Comparison of ENCODE assay signal across 26 mouse cellular contexts in genomic region chr4:40081035-40081434, GRCm38 (mm10).
A peak's percentile ranks its signal among the peaks of the same experiment; 100 is the strongest.
DNase-seq lines count a peak whose midpoint lies in the region; ATAC-seq and TF ChIP-seq lines count a peak whose summit lies in the region.
"Had no signal": no experiment of that assay in that cellular context is flagged by ENCODE, and none has a peak within 500 bp of the region (broad histone marks: within the 10 kb centered on the region; RNA-seq: fewer than 3 reads in every experiment).

No protein-coding gene starts in this region.

- WGBS in intestine, embryonic 14.5 days: 66% methylated on average over 3 of the region's 3 CpGs
- WGBS in intestine, embryonic 15.5 days: 56% methylated on average over 3 of the region's 3 CpGs
- WGBS in kidney, embryonic 15.5 days: 30% methylated on average over 3 of the region's 3 CpGs
- WGBS in kidney, postnatal 0 days: 38% methylated on average over 3 of the region's 3 CpGs

- no peak overlapping the region for H3K4me3 ChIP-seq in intestine, embryonic 14.5 days (ENCODE audit: low read depth, low read length)
- no peak overlapping the region for H3K4me3 ChIP-seq in intestine, embryonic 15.5 days (replicated peaks)
- H3K4me3 ChIP-seq in kidney, embryonic 15.5 days (replicated peaks): no peak overlapping the region
- H3K4me3 ChIP-seq in kidney, postnatal 0 days (replicated peaks; ENCODE audit: low read depth, low read length): no peak overlapping the region
- H3K4me3 ChIP-seq: embryonic facial prominence, embryonic 10.5 days; embryonic facial prominence, embryonic 12.5 days; forebrain, embryonic 13.5 days; forebrain, embryonic 15.5 days had no signal

- no peaks in the 10 kb centered on the region for H3K36me3 ChIP-seq in intestine, embryonic 14.5 days (ENCODE audit: control insufficient read depth, insufficient read depth, low read length)
- H3K36me3 ChIP-seq in intestine, embryonic 15.5 days: no peaks in the 10 kb centered on the region
- H3K36me3 ChIP-seq in kidney, embryonic 15.5 days: no peaks in the 10 kb centered on the region
- H3K36me3 ChIP-seq in kidney, postnatal 0 days (ENCODE audit: insufficient read depth, low read length): no peaks in the 10 kb centered on the region
- H3K36me3 ChIP-seq: embryonic facial prominence, embryonic 10.5 days; embryonic facial prominence, embryonic 12.5 days; forebrain, embryonic 15.5 days; G1E had no signal

- DNase-seq in embryo, embryonic 11 days: peak; percentile 1
- no peak for DNase-seq in embryo, embryonic 9.5 days (ENCODE audit: extremely low spot score)
- DNase-seq in intestine, embryonic 14.5 days (ENCODE audit: low spot score): no peak
- DNase-seq in kidney, adult 18-20 months: no peak
- DNase-seq in kidney, postnatal 0 days (ENCODE audit: low spot score): peak; percentile 50
- DNase-seq in kidney, postnatal 36 days: no peak
- DNase-seq: adrenal gland, adult 8-10 months; adrenal gland, postnatal 14 days; adrenal gland, postnatal 36 days; B cell, adult 2 months; cerebellum, adult 11-12 months; cerebellum, adult 2 months; cerebellum, adult 9-10 months; cerebellum, postnatal 10 days; cerebellum, postnatal 25 days had no signal

- TF ChIP-seq CTCF in kidney, postnatal 0 days (IDR thresholded peaks at IDR 0.05; ENCODE audit: low read depth): no peak

- H3K9me3 ChIP-seq in intestine, embryonic 14.5 days (ENCODE audit: control insufficient read depth, low read length): no peaks in the 10 kb centered on the region
- no peaks in the 10 kb centered on the region for H3K9me3 ChIP-seq in intestine, embryonic 15.5 days
- H3K9me3 ChIP-seq in kidney, embryonic 15.5 days (replicated peaks): 0 out of 2 replicates have a peak, but pooled peaks cover 2% of the 10 kb centered on the region
- no peaks in the 10 kb centered on the region for H3K9me3 ChIP-seq in kidney, postnatal 0 days (replicated peaks; ENCODE audit: low read length)
- H3K9me3 ChIP-seq: embryonic facial prominence, embryonic 10.5 days; embryonic facial prominence, embryonic 12.5 days; forebrain, embryonic 13.5 days; forebrain, embryonic 15.5 days; G1E had no signal

- no peak overlapping the region for H3K9ac ChIP-seq in intestine, embryonic 14.5 days (ENCODE audit: low read length)
- H3K9ac ChIP-seq in intestine, embryonic 15.5 days: no peak overlapping the region
- H3K9ac ChIP-seq in kidney, embryonic 15.5 days: no peak overlapping the region
- H3K9ac ChIP-seq in kidney, postnatal 0 days (ENCODE audit: low read depth, low read length): no peak overlapping the region
- H3K9ac ChIP-seq: embryonic facial prominence, embryonic 12.5 days; forebrain, embryonic 13.5 days; forebrain, embryonic 15.5 days had no signal

- 0 out of 2 replicates have a peak overlapping the region, but pooled peaks have one; percentile 6 for H3K27ac ChIP-seq in intestine, embryonic 14.5 days (ENCODE audit: low read depth)
- H3K27ac ChIP-seq in intestine, embryonic 15.5 days: no peak overlapping the region
- H3K27ac ChIP-seq in kidney, embryonic 15.5 days: no peak overlapping the region
- no peak overlapping the region for H3K27ac ChIP-seq in kidney, postnatal 0 days
- H3K27ac ChIP-seq: embryonic facial prominence, embryonic 10.5 days; embryonic facial prominence, embryonic 12.5 days; forebrain, embryonic 13.5 days; forebrain, embryonic 15.5 days had no signal

- no peak overlapping the region for H3K4me2 ChIP-seq in intestine, embryonic 14.5 days (ENCODE audit: low read length)
- no peak overlapping the region for H3K4me2 ChIP-seq in intestine, embryonic 15.5 days (replicated peaks)
- H3K4me2 ChIP-seq in kidney, embryonic 15.5 days: no peak overlapping the region
- H3K4me2 ChIP-seq in kidney, postnatal 0 days (ENCODE audit: low read length): no peak overlapping the region
- H3K4me2 ChIP-seq: embryonic facial prominence, embryonic 12.5 days; forebrain, embryonic 13.5 days; forebrain, embryonic 15.5 days had no signal

- H3K4me1 ChIP-seq in intestine, embryonic 14.5 days (replicated peaks; ENCODE audit: control insufficient read depth, insufficient read depth, low read length): no peaks in the 10 kb centered on the region
- H3K4me1 ChIP-seq in intestine, embryonic 15.5 days (replicated peaks): no peaks in the 10 kb centered on the region
- H3K4me1 ChIP-seq in kidney, embryonic 15.5 days: peaks cover 9% of the 10 kb centered on the region
- H3K4me1 ChIP-seq in kidney, postnatal 0 days (replicated peaks; ENCODE audit: insufficient read depth, low read length): no peaks in the 10 kb centered on the region
- H3K4me1 ChIP-seq: embryonic facial prominence, embryonic 10.5 days; embryonic facial prominence, embryonic 12.5 days; forebrain, embryonic 13.5 days; forebrain, embryonic 15.5 days had no signal

- no peaks in the 10 kb centered on the region for H3K27me3 ChIP-seq in intestine, embryonic 14.5 days (replicated peaks; ENCODE audit: control insufficient read depth, insufficient read depth, low read length)
- no peaks in the 10 kb centered on the region for H3K27me3 ChIP-seq in intestine, embryonic 15.5 days (replicated peaks)
- no peaks in the 10 kb centered on the region for H3K27me3 ChIP-seq in kidney, embryonic 15.5 days
- H3K27me3 ChIP-seq in kidney, postnatal 0 days (ENCODE audit: insufficient read depth, low read length): no peaks in the 10 kb centered on the region
- H3K27me3 ChIP-seq: CH12.LX; embryonic facial prominence, embryonic 12.5 days; forebrain, embryonic 13.5 days; forebrain, embryonic 15.5 days had no signal

- ATAC-seq in intestine, embryonic 14.5 days (replicated peaks; ENCODE audit: low FRiP score, low TSS enrichment, low read depth): no peak
- ATAC-seq in intestine, embryonic 15.5 days: no peak
- peak; percentile 87 for ATAC-seq in kidney, embryonic 15.5 days (replicated peaks; ENCODE audit: low FRiP score)
- no peak; the same call in 1 of the 2 replicates for ATAC-seq in kidney, postnatal 0 days (replicated peaks; ENCODE audit: low FRiP score, low read depth)
- ATAC-seq: activated CD4-positive, CD25-positive, alpha-beta regulatory T cell, adult 4 months; CD4-positive, CD25-positive, alpha-beta regulatory T cell, adult 4 months; forebrain, embryonic 13.5 days; forebrain, embryonic 15.5 days; Patski had no signal

Comparison
In these comparisons a context has a peak if more than half of its experiments do, and no peak if none do; other contexts are left out.
1. DNase-seq: peak in embryo, embryonic 11 days (single experiment) and kidney, postnatal 0 days (single experiment); none in embryo, embryonic 9.5 days (single experiment), intestine, embryonic 14.5 days (single experiment), kidney, adult 18-20 months (single experiment) and kidney, postnatal 36 days (0 of 2).